Mouse (Mus musculus) lung, embryonic 15.5 days (tissue): ENCODE results near the gene Cabcoco1. TPM values are rescaled to one million over a fixed set of nuclear protein-coding genes. Genes with fewer than 3 reads are reported as not detected.

ENCODE experiments used
- ATAC-seq: fragments of 200-750 bp; cut with Nextera tagmentation; 2 replicates; pipeline ENCODE4 v1.8.0; 2017; ENCODE audit warnings: moderate number of reproducible peaks, borderline replicate concordance; ENCODE audit not compliant: low FRiP score, low TSS enrichment; ENCODE audit errors: extremely low read depth
- H3K27ac ChIP-seq: fragments of 300-500 bp; sonication (generic); 2 replicates; pipeline ENCODE4 v1.5.1; 2015; ENCODE audit warnings: moderate library complexity, mild to moderate bottlenecking, inconsistent platforms
- H3K27me3 ChIP-seq: fragments of 300-500 bp; sonication (generic); 2 replicates; pipeline ENCODE4 v1.6.1; 2015; ENCODE audit warnings: inconsistent platforms
- H3K36me3 ChIP-seq: fragments of 300-500 bp; sonication (generic); 2 replicates; pipeline ENCODE4 v1.6.1; 2015; ENCODE audit warnings: inconsistent platforms
- H3K4me1 ChIP-seq: fragments of 300-500 bp; sonication (generic); 2 replicates; pipeline ENCODE4 v1.6.1; 2015; ENCODE audit warnings: inconsistent platforms
- H3K4me2 ChIP-seq: fragments of 300-500 bp; sonication (generic); 2 replicates; pipeline ENCODE4 v1.6.1; 2015; ENCODE audit warnings: inconsistent platforms, mild to moderate bottlenecking, moderate library complexity
- H3K4me3 ChIP-seq: fragments of 300-500 bp; sonication (generic); 2 replicates; pipeline ENCODE4 v1.5.1; 2015; ENCODE audit warnings: mild to moderate bottlenecking, inconsistent platforms
- H3K9ac ChIP-seq: fragments of 300-500 bp; sonication (generic); 2 replicates; pipeline ENCODE4 v1.6.1; 2015; ENCODE audit warnings: inconsistent platforms
- H3K9me3 ChIP-seq: fragments of 300-500 bp; sonication (generic); 2 replicates; pipeline ENCODE4 v1.6.1; 2016; ENCODE audit warnings: inconsistent platforms
- WGBS: fragments of 180-500 bp; shearing (Covaris S2); methylation state at CpG from one replicate; pipeline ENCODE4 v1.1.7; 2015; 5-methylcytosine and 5-hydroxymethylcytosine counted together
- polyA plus RNA-seq: library from polyadenylated mRNA; unstranded; fragments of >200 nt; fragmentation: Nextera tagmentation; extraction: Ambion mirVana; gene quantifications from 2 replicates; pipeline ENCODE4 v1.2.1, GENCODE M21; 2015

Gene Cabcoco1
- 5.5 and 6.0 TPM in 2 replicates for polyA plus RNA-seq

DNA sequence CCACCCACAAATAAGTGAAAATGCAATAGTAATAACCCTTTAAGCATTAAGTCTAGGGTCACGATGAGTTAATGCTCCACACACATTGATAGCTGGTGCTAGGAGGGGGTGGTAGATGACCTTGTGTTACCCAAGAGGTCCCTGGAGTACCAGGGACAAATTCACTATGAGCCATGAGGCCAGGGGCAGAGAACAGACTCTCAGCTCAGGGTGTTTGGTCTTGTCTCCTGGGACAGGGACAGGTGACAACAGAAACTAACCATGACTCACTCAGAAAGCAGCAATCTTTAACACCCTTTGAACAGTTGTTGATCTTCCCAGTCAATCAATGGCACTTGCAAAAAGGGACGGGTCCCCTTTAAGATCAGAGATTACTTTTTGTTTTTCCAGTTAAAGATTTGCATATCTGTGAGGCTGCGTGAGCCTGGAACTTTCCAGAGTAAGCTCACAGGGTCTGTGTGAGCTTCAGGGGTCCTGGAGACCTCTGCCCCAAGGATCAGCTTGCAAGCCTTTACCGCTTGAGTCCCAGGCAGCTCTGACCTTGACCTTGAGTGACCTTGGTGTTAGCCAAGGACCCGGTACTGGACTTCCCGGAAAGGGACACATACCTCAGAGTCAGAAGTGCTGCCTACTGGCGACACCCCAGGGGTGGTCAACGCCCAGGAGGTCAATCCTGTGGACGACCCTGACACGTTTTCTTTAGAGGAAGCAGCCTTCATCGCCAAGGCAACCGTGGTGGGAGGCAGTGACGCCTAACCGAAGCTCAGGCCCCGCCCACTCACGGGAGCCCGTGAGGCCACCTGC is at the start of gene Cabcoco1:
Cabcoco1 (minus strand) TSS at position 758 of the 804 bp plus-strand sequence.
- 11% methylated on average over 17 of the region's 17 CpGs for WGBS
- Histone ChIP-seq H3K27ac (peak within 1 kb of the TSS; percentile 50), H3K4me3 (peak within 1 kb of the TSS; percentile 42), H3K9ac (peak within 1 kb of the TSS; percentile 23), H3K4me2 (peak within 1 kb of the TSS; percentile 63), H3K27me3 (no peaks in the 10 kb centered on the region), H3K9me3 (no peaks in the 10 kb centered on the region), H3K4me1 (peaks cover 44% of the 10 kb centered on the region), H3K36me3 (no peaks in the 10 kb centered on the region)
- ATAC-seq: peak; percentile 64; the same call in 1 of the 2 replicates

GRCm38 (mm10) chr10:68589530-68590252 is 48.0 kb upstream of the Cabcoco1 start:
- Histone ChIP-seq H3K4me1 (peaks cover 3% of the 10 kb centered on the region; the same call in 1 of the 2 replicates), H3K9ac (no peak overlapping the region), H3K27ac (peak overlapping the region; percentile 63; the same call in 1 of the 2 replicates), H3K36me3 (no peaks in the 10 kb centered on the region), H3K4me3 (no peak overlapping the region), H3K4me2 (peak overlapping the region; percentile 11; the same call in 1 of the 2 replicates), H3K27me3 (no peaks in the 10 kb centered on the region), H3K9me3 (no peaks in the 10 kb centered on the region)
- 35% methylated on average over 11 of the region's 11 CpGs for WGBS
- ATAC-seq: no peak; the same call in 1 of the 2 replicates

DNA sequence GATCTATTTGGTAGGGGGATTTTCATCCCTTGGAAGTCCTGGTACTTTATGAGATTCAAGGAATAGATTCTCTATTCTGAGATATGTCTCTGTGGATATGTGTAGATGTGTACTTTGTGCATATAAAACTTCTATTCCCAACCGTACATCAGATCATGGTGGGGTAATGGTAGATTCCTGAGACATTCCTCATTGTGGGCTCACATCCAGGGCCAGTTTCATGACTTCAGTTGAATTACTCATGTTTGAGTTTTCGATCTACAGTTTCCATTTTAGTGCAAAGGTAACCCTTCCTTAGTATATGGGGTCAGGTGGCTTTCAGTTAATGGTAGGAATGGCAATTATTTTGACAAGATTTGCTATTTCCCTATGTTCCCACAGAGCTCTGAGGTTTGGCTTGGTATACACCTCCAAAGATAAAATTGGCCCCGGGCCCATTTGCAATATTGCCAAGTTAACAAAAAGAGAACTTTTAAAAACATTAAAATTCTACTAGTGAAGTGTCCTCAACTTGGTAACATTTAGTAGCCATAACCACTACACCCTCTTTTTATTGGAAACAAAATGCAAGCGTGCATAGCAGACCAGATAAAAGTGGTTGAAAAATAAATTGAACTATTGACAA is 45.8 kb upstream of the Cabcoco1 start:
- WGBS: 83% methylated on average over 4 of the region's 4 CpGs

GRCm38 (mm10) chr10:68577321-68577720 is 35.6 kb upstream of the Cabcoco1 start:
- H3K4me1 ChIP-seq: peaks cover 11% of the 10 kb centered on the region; the same call in 1 of the 2 replicates
- H3K9ac ChIP-seq: no peak overlapping the region
- no peak overlapping the region for H3K27ac ChIP-seq
- H3K9me3 ChIP-seq: no peaks in the 10 kb centered on the region
- 47% methylated on average over 9 of the region's 9 CpGs for WGBS
- peak overlapping the region; percentile 42 for H3K4me2 ChIP-seq
- H3K27me3 ChIP-seq: no peaks in the 10 kb centered on the region
- no peaks in the 10 kb centered on the region for H3K36me3 ChIP-seq
- ATAC-seq: no peak
- H3K4me3 ChIP-seq: no peak overlapping the region

More for the DNA sequence above, 45.8 kb upstream of the Cabcoco1 start:
- H3K36me3 ChIP-seq: no peaks in the 10 kb centered on the region
- no peak overlapping the region for H3K4me3 ChIP-seq
- no peaks in the 10 kb centered on the region for H3K27me3 ChIP-seq
- no peak overlapping the region for H3K9ac ChIP-seq
- no peak overlapping the region for H3K4me2 ChIP-seq
- H3K9me3 ChIP-seq: no peaks in the 10 kb centered on the region
- ATAC-seq: no peak
- no peak overlapping the region for H3K27ac ChIP-seq
- H3K4me1 ChIP-seq: peaks cover 3% of the 10 kb centered on the region

DNA sequence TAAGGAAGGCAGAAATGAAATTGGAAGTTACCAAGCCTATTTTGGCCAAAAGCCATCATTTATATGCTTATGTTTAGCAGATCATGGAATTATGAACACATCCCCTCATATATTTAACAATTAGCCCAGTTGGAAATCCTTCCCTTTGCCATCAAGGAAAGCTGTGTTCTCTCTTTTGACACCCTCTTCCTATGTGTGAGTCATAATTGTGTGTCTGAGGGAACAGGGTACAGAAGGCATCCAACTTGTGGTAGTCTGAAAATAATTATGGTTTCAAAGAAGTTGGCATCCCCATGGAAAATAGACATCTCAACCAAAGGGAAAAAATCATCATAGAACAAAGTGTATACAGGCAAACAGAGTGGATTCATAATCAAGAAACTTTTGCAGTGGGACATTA is 26.5 kb upstream of the Cabcoco1 start:
- ATAC-seq: no peak
- Histone ChIP-seq H3K4me3 (no peak overlapping the region), H3K27ac (no peak overlapping the region), H3K9me3 (no peaks in the 10 kb centered on the region), H3K4me1 (peaks cover 10% of the 10 kb centered on the region), H3K4me2 (no peak overlapping the region), H3K36me3 (no peaks in the 10 kb centered on the region), H3K9ac (no peak overlapping the region), H3K27me3 (no peaks in the 10 kb centered on the region)

- 89% methylated on average over 5 of the region's 5 CpGs for WGBS
- Histone ChIP-seq H3K9ac (no peak overlapping the region), H3K36me3 (no peaks in the 10 kb centered on the region), H3K4me1 (peaks cover 20% of the 10 kb centered on the region), H3K4me3 (no peak overlapping the region), H3K27ac (no peak overlapping the region), H3K9me3 (no peaks in the 10 kb centered on the region), H3K4me2 (no peak overlapping the region), H3K27me3 (no peaks in the 10 kb centered on the region)
- ATAC-seq: no peak
These were observed 20.6 kb upstream of the Cabcoco1 start for GRCm38 (mm10) chr10:68562344-68562743.

DNA sequence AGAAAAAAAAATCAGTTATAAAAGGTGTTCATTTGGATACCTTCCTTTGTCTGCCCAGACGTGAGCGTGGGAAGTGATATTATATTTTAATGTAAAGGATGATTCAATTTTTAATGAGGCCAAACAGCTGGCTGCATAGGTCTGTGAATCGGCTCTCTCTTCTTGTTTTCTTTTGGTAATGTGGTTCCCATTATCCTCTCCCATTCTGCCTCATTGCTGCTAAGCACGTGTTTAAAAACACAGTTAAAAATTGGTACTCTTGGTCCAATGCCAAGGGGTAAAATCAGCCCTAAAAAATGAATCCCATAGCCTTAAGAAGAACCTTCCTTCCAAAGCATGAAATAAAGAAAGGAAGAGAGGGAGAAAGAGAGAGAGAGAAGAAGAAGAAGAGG is 17.1 kb upstream of the Cabcoco1 start:
- H3K4me2 ChIP-seq: peak overlapping the region; percentile 12; the same call in 1 of the 2 replicates
- ATAC-seq: no peak
- H3K27ac ChIP-seq: peak overlapping the region; percentile 72
- no peak overlapping the region for H3K9ac ChIP-seq
- H3K27me3 ChIP-seq: no peaks in the 10 kb centered on the region
- H3K4me1 ChIP-seq: peaks cover 14% of the 10 kb centered on the region
- no peak overlapping the region for H3K4me3 ChIP-seq
- no peaks in the 10 kb centered on the region for H3K9me3 ChIP-seq
- no peaks in the 10 kb centered on the region for H3K36me3 ChIP-seq
- WGBS: 50% methylated on average over 4 of the region's 4 CpGs

GRCm38 (mm10) chr10:68558105-68558827 is 16.6 kb upstream of the Cabcoco1 start:
- 50% methylated on average over 13 of the region's 13 CpGs for WGBS
- Histone ChIP-seq H3K4me2 (peak overlapping the region; percentile 12; the same call in 1 of the 2 replicates), H3K9me3 (no peaks in the 10 kb centered on the region), H3K27ac (peak overlapping the region; percentile 72), H3K36me3 (no peaks in the 10 kb centered on the region), H3K9ac (no peak overlapping the region), H3K4me3 (no peak overlapping the region), H3K27me3 (no peaks in the 10 kb centered on the region), H3K4me1 (peaks cover 14% of the 10 kb centered on the region)
- peak; percentile 90; the same call in 1 of the 2 replicates for ATAC-seq

GRCm38 (mm10) chr10:68553677-68554076 is 12.0 kb upstream of the Cabcoco1 start:
- Histone ChIP-seq H3K27ac (no peak overlapping the region), H3K4me2 (no peak overlapping the region), H3K36me3 (no peaks in the 10 kb centered on the region), H3K4me3 (no peak overlapping the region), H3K4me1 (peaks cover 11% of the 10 kb centered on the region), H3K27me3 (no peaks in the 10 kb centered on the region), H3K9ac (no peak overlapping the region), H3K9me3 (no peaks in the 10 kb centered on the region)
- ATAC-seq: no peak
- 89% methylated on average over 3 of the region's 3 CpGs for WGBS

GRCm38 (mm10) chr10:68552556-68552955 is 10.9 kb upstream of the Cabcoco1 start:
- no peak overlapping the region for H3K27ac ChIP-seq
- H3K4me3 ChIP-seq: no peak overlapping the region
- WGBS: 74% methylated on average over 2 of the region's 2 CpGs

DNA sequence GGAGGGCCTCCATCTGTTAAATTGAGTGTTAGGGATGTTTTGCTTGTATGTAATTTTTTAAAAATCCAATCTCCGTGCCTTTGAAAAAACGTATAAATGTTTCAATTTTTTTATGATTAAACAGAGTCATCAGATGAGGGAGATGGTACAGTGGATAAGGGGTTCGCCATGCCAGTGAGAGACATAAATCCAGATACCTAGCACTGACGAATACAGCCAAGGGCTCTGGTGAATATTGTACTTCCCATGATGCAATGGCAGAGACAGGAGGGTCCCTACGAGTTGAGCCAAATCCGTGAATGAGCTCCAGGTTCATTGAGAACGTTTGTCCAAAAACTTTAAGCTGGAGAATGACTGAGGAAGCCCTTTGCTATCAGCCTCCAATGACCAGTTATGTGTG is 9.6 kb upstream of the Cabcoco1 start:
- Histone ChIP-seq H3K4me2 (no peak overlapping the region), H3K9ac (no peak overlapping the region), H3K27me3 (no peaks in the 10 kb centered on the region), H3K4me3 (no peak overlapping the region), H3K36me3 (no peaks in the 10 kb centered on the region), H3K9me3 (no peaks in the 10 kb centered on the region), H3K27ac (no peak overlapping the region), H3K4me1 (no peaks in the 10 kb centered on the region)
- 81% methylated on average over 7 of the region's 7 CpGs for WGBS
- no peak for ATAC-seq

More at GRCm38 (mm10) chr10:68552556-68552955, 10.9 kb upstream of the Cabcoco1 start:
- H3K4me2 ChIP-seq: no peak overlapping the region
- H3K9ac ChIP-seq: no peak overlapping the region
- H3K4me1 ChIP-seq: peaks cover 1% of the 10 kb centered on the region
- no peaks in the 10 kb centered on the region for H3K9me3 ChIP-seq
- H3K36me3 ChIP-seq: no peaks in the 10 kb centered on the region
- no peaks in the 10 kb centered on the region for H3K27me3 ChIP-seq
- no peak for ATAC-seq
